Mouse (Mus musculus) CD4-positive, CD25-positive, alpha-beta regulatory T cell, adult 9 weeks (primary cell): ENCODE results near the gene L1td1. TPM values are rescaled to one million over a fixed set of nuclear protein-coding genes. Genes with fewer than 3 reads are reported as not detected.

Experiments used
- polyA plus RNA-seq: library from polyadenylated mRNA; unstranded; fragments of 100-300 nt; shearing (Covaris generic); gene quantifications from one replicate; pipeline ENCODE4 v1.2.1, GENCODE M21; 2017

The L1td1 gene
- not detected for polyA plus RNA-seq

GRCm38 (mm10) chr4:98726590-98727237 lies at the start of gene L1td1:
Gene L1td1, plus strand, starts transcription at chr4:98726734.

Other genes with a start within 250 kb of the L1td1 start
- gene Kank4, start 90.8 kb downstream of the L1td1 start, polyA plus RNA-seq: not detected
- not detected for gene I0C0044D17Rik, start 97.1 kb downstream of the L1td1 start, polyA plus RNA-seq
- 7.4 TPM for gene Usp1, start 197.1 kb downstream of the L1td1 start, polyA plus RNA-seq